Mouse (Mus musculus) limb, embryonic 11.5 days (tissue): Measurements from ENCODE around the gene Pdzrn3. TPM values are rescaled to one million over a fixed set of nuclear protein-coding genes. Genes with fewer than 3 reads are reported as not detected.

Experiments used
- ATAC-seq: fragments of 200-750 bp; cut with Nextera tagmentation; 2 replicates; pipeline ENCODE4 v1.8.0; 2017; ENCODE audit warnings: low read depth; ENCODE audit not compliant: insufficient number of reproducible peaks, low FRiP score, low TSS enrichment
- DNase-seq: peaks from one replicate; pipeline ENCODE4 v3.0.0-alpha.2; 2015; ENCODE audit warnings: low spot score
- H3K27ac ChIP-seq: fragments of 300-500 bp; sonication (generic); replicated peaks from 2 replicates; pipeline ENCODE4 v1.5.1; 2014; ENCODE audit warnings: low read depth, mild to moderate bottlenecking, low read length
- H3K27me3 ChIP-seq: fragments of 300-500 bp; sonication (generic); 2 replicates; pipeline ENCODE4 v1.6.1; 2014; ENCODE audit warnings: mild to moderate bottlenecking, low read length, mixed read lengths; ENCODE audit not compliant: control insufficient read depth, insufficient read depth
- H3K36me3 ChIP-seq: fragments of 300-500 bp; sonication (generic); 2 replicates; pipeline ENCODE4 v1.6.1; 2014; ENCODE audit warnings: mild to moderate bottlenecking, low read length, moderate library complexity, mixed read lengths; ENCODE audit not compliant: control insufficient read depth, insufficient read depth
- H3K4me1 ChIP-seq: fragments of 300-500 bp; sonication (generic); 2 replicates; pipeline ENCODE4 v1.6.1; 2014; ENCODE audit warnings: low read length, mixed read lengths; ENCODE audit not compliant: control insufficient read depth, insufficient read depth
- H3K4me2 ChIP-seq: fragments of 300-500 bp; sonication (generic); 2 replicates; pipeline ENCODE4 v1.6.1; 2014; ENCODE audit warnings: low read depth, mild to moderate bottlenecking, moderate library complexity; ENCODE audit not compliant: severe bottlenecking
- H3K4me3 ChIP-seq: fragments of 300-500 bp; sonication (generic); 2 replicates; pipeline ENCODE4 v1.5.1; 2014; ENCODE audit warnings: low read depth, low read length
- H3K9ac ChIP-seq: fragments of 300-500 bp; sonication (generic); 2 replicates; pipeline ENCODE4 v1.6.1; 2014; ENCODE audit warnings: mild to moderate bottlenecking, low read length
- H3K9me3 ChIP-seq: fragments of 300-500 bp; sonication (generic); 2 replicates; pipeline ENCODE4 v1.6.1; 2016; ENCODE audit warnings: low read length; ENCODE audit not compliant: control insufficient read depth
- WGBS: fragments of 180-500 bp; shearing (Covaris S2); extraction: QIAGEN DNeasy Blood & Tissue Kit; methylation state at CpG from one replicate; pipeline ENCODE4 v1.1.7; 2014; 5-methylcytosine and 5-hydroxymethylcytosine counted together
- polyA plus RNA-seq: library from polyadenylated mRNA; unstranded; fragments of >200 nt; fragmentation: Nextera tagmentation; extraction: Ambion mirVana; gene quantifications from 2 replicates; pipeline ENCODE4 v1.2.1, GENCODE M21; 2014

Gene Pdzrn3
- polyA plus RNA-seq, 1 experiment from 2014 or later, result 11.1 TPM

- Histone ChIP-seq H3K4me3 (no peak overlapping the region), H3K4me2 (no peak overlapping the region), H3K36me3 (no peaks in the 10 kb centered on the region), H3K9me3 (no peaks in the 10 kb centered on the region), H3K4me1 (peaks cover 31% of the 10 kb centered on the region), H3K9ac (no peak overlapping the region), H3K27me3 (no peaks in the 10 kb centered on the region), H3K27ac (no peak overlapping the region)
- DNase-seq (no peak), ATAC-seq (no peak)
- WGBS, result 19% methylated on average over 5 of the region's 5 CpGs
Observed at GRCm38 (mm10) chr6:101330392-101330791, 47.3 kb downstream of the Pdzrn3 start.

- H3K27ac ChIP-seq, result no peak overlapping the region
- no peaks in the 10 kb centered on the region for H3K9me3 ChIP-seq
- H3K4me3 ChIP-seq, result no peak overlapping the region
- DNase-seq (peak; percentile 43), ATAC-seq (no peak)
- 7% methylated on average over 6 of the region's 6 CpGs for WGBS
- no peaks in the 10 kb centered on the region for H3K36me3 ChIP-seq
- no peak overlapping the region for H3K9ac ChIP-seq
- no peaks in the 10 kb centered on the region for H3K27me3 ChIP-seq
- H3K4me1 ChIP-seq, result peaks cover 31% of the 10 kb centered on the region
- no peak overlapping the region for H3K4me2 ChIP-seq
Observed at GRCm38 (mm10) chr6:101329499-101329898, 48.2 kb downstream of the Pdzrn3 start.

- Histone ChIP-seq H3K9me3 (no peaks in the 10 kb centered on the region), H3K27ac (no peak overlapping the region), H3K4me1 (peaks cover 29% of the 10 kb centered on the region), H3K4me2 (no peak overlapping the region), H3K36me3 (no peaks in the 10 kb centered on the region), H3K27me3 (no peaks in the 10 kb centered on the region), H3K9ac (no peak overlapping the region), H3K4me3 (no peak overlapping the region)
- DNase-seq (no peak), ATAC-seq (no peak)
- 64% methylated on average over 6 of the region's 6 CpGs for WGBS
Observed at GRCm38 (mm10) chr6:101328514-101328913, 49.2 kb downstream of the Pdzrn3 start.

GRCm38 (mm10) chr6:101327741-101328140, 50.0 kb downstream of the Pdzrn3 start:
- Histone ChIP-seq H3K36me3 (no peaks in the 10 kb centered on the region), H3K9ac (no peak overlapping the region), H3K4me2 (no peak overlapping the region), H3K27me3 (no peaks in the 10 kb centered on the region), H3K4me3 (no peak overlapping the region), H3K4me1 (peaks cover 25% of the 10 kb centered on the region), H3K9me3 (no peaks in the 10 kb centered on the region), H3K27ac (no peak overlapping the region)
- ATAC-seq, result no peak
- no peak for DNase-seq
- WGBS, result 95% methylated on average over 5 of the region's 5 CpGs

- Histone ChIP-seq H3K4me1 (peaks cover 22% of the 10 kb centered on the region), H3K9ac (no peak overlapping the region), H3K4me2 (no peak overlapping the region), H3K27ac (no peak overlapping the region), H3K9me3 (no peaks in the 10 kb centered on the region), H3K36me3 (no peaks in the 10 kb centered on the region), H3K27me3 (no peaks in the 10 kb centered on the region), H3K4me3 (no peak overlapping the region)
- 92% methylated on average over 3 of the region's 3 CpGs for WGBS
- DNase-seq (no peak), ATAC-seq (no peak)
Observed at GRCm38 (mm10) chr6:101327196-101327595, 50.5 kb downstream of the Pdzrn3 start.

- H3K27me3 ChIP-seq, result no peaks in the 10 kb centered on the region
- no peak overlapping the region for H3K27ac ChIP-seq
- H3K9me3 ChIP-seq, result no peaks in the 10 kb centered on the region
- no peak overlapping the region for H3K9ac ChIP-seq
- H3K4me2 ChIP-seq, result no peak overlapping the region
- H3K36me3 ChIP-seq, result no peaks in the 10 kb centered on the region
- peaks cover 13% of the 10 kb centered on the region for H3K4me1 ChIP-seq
- 52% methylated on average over 3 of the region's 3 CpGs for WGBS
- ATAC-seq (no peak), DNase-seq (no peak)
- H3K4me3 ChIP-seq, result no peak overlapping the region
Observed at GRCm38 (mm10) chr6:101325842-101326639, 51.7 kb downstream of the Pdzrn3 start.

- Histone ChIP-seq H3K9me3 (no peaks in the 10 kb centered on the region), H3K27ac (no peak overlapping the region), H3K36me3 (no peaks in the 10 kb centered on the region), H3K4me1 (peaks cover 2% of the 10 kb centered on the region; the same call in 1 of the 2 replicates), H3K27me3 (no peaks in the 10 kb centered on the region), H3K9ac (no peak overlapping the region), H3K4me2 (no peak overlapping the region), H3K4me3 (no peak overlapping the region)
- no peak for ATAC-seq
- 92% methylated on average over 3 of the region's 3 CpGs for WGBS
- DNase-seq, result no peak
Observed at GRCm38 (mm10) chr6:101322580-101322979, 55.1 kb downstream of the Pdzrn3 start.

- Histone ChIP-seq H3K27me3 (no peaks in the 10 kb centered on the region), H3K4me2 (no peak overlapping the region), H3K4me1 (0 out of 2 replicates have a peak, but pooled peaks cover 8% of the 10 kb centered on the region), H3K27ac (no peak overlapping the region), H3K4me3 (no peak overlapping the region), H3K9me3 (no peaks in the 10 kb centered on the region), H3K36me3 (no peaks in the 10 kb centered on the region), H3K9ac (no peak overlapping the region)
- 81% methylated on average over 3 of the region's 3 CpGs for WGBS
- ATAC-seq, result no peak
- DNase-seq, result no peak
Observed at GRCm38 (mm10) chr6:101320386-101320785, 57.3 kb downstream of the Pdzrn3 start.
